Mouse (Mus musculus) lung, postnatal 0 days (tissue): ENCODE data around the gene Jpt1. TPM values are rescaled to one million over a fixed set of nuclear protein-coding genes. Genes with fewer than 3 reads are reported as not detected.
"Not testable (repeated sequence)": the region's sequence is repeated elsewhere in the genome, so short reads cannot be mapped to it uniquely, and the experiment has no call there.

Source experiments
- ATAC-seq: fragments of 200-750 bp; cut with Nextera tagmentation; 2 replicates; pipeline ENCODE4 v1.8.0; 2017; ENCODE audit warnings: moderate library complexity
- DNase-seq: peaks from one replicate; pipeline ENCODE4 v3.0.0-alpha.2; 2016; ENCODE audit warnings: low spot score
- H3K27ac ChIP-seq: fragments of 300-500 bp; sonication (generic); 2 replicates; pipeline ENCODE4 v1.5.1; 2014; ENCODE audit warnings: antibody characterized with exemption, mild to moderate bottlenecking, low read length, mixed read lengths
- H3K27me3 ChIP-seq: fragments of 300-500 bp; sonication (generic); replicated peaks from 2 replicates; pipeline ENCODE4 v1.6.1; 2014; ENCODE audit warnings: low read length, mixed read lengths; ENCODE audit not compliant: insufficient read depth
- H3K36me3 ChIP-seq: fragments of 300-500 bp; sonication (generic); 2 replicates; pipeline ENCODE4 v1.6.1; 2014; ENCODE audit warnings: low read length, mixed read lengths; ENCODE audit not compliant: insufficient read depth
- H3K4me1 ChIP-seq: fragments of 300-500 bp; sonication (generic); 2 replicates; pipeline ENCODE4 v1.6.1; 2014; ENCODE audit warnings: antibody characterized with exemption, low read depth, low read length, mixed read lengths; ENCODE audit not compliant: insufficient read depth
- H3K4me2 ChIP-seq: fragments of 300-500 bp; sonication (generic); replicated peaks from 2 replicates; pipeline ENCODE4 v1.6.1; 2014; ENCODE audit warnings: low read depth, mild to moderate bottlenecking, low read length, moderate library complexity, mixed read lengths
- H3K4me3 ChIP-seq: fragments of 300-500 bp; sonication (generic); 2 replicates; pipeline ENCODE4 v1.5.1; 2014; ENCODE audit warnings: low read depth, low read length
- H3K9ac ChIP-seq: fragments of 300-500 bp; sonication (generic); replicated peaks from 2 replicates; pipeline ENCODE4 v1.6.1; 2014; ENCODE audit warnings: low read depth, mild to moderate bottlenecking
- H3K9me3 ChIP-seq: fragments of 300-500 bp; sonication (generic); 2 replicates; pipeline ENCODE4 v1.6.1; 2016; ENCODE audit warnings: low read length, mixed read lengths
- CTCF ChIP-seq: IDR thresholded peaks from 2 replicates; pipeline ENCODE4 v1.5.1; 2016; ENCODE audit warnings: antibody characterized with exemption, mild to moderate bottlenecking
- EP300 ChIP-seq: IDR thresholded peaks from 2 replicates; pipeline ENCODE4 v1.6.1; 2016; ENCODE audit warnings: antibody characterized with exemption, mild to moderate bottlenecking, control low read depth
- WGBS: fragments of 180-500 bp; shearing (Covaris S2); extraction: QIAGEN DNeasy Blood & Tissue Kit; methylation state at CpG from one replicate; pipeline ENCODE4 v1.1.7; 2014; 5-methylcytosine and 5-hydroxymethylcytosine counted together
- polyA plus RNA-seq: library from polyadenylated mRNA; unstranded; fragments of >200 nt; fragmentation: Nextera tagmentation; extraction: Ambion mirVana; gene quantifications from 2 replicates; pipeline ENCODE4 v1.2.1, GENCODE M21; 2015

The Jpt1 gene
- polyA plus RNA-seq, 1 experiment from 2014 or later, result 201 TPM

DNA sequence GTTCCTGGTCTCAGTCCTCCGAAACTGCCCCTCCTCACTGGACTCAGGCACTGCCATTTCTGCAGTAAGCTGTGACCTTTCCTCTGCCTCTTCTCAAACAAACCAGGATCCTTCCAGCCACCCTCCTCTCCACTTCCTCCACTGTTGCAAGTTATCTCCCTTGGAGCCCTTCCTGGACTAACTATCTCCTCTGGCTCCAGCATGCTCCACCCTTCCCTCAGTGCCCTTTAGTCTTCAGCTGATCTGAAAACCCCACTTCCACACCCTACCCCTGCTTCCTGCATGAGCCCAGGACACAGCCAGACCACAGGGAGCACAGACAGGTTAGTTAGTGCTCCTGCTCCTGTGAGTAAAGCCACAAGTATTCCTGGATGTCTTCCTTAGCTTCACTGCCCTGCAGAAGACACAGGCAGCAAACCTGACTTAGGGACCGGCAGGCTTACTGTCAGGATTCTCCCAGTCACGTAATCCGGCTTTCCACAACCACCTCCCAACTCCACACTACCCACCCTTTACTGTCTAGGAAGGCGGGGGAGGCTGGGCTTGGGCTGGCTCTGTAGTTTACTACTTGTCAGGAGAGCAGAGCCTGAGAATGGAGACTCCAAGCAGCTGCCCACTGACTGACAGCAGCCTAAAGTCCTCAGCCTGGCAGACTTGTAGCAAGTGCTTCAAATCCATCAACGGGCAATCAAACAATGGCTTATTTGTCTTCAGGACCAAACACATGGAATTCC is 4.2 kb downstream of the Jpt1 start:
- H3K4me3 ChIP-seq, result no peak overlapping the region
- H3K4me1 ChIP-seq, result peaks cover 18% of the 10 kb centered on the region
- ATAC-seq (no peak), DNase-seq (peak; percentile 17)
- H3K9me3 ChIP-seq, result no peaks in the 10 kb centered on the region
- peak overlapping the region; percentile 33; the same call in 1 of the 2 replicates for H3K27ac ChIP-seq
- H3K9ac ChIP-seq, result no peak overlapping the region
- no peaks in the 10 kb centered on the region for H3K36me3 ChIP-seq
- TF ChIP-seq EP300 (no peak), CTCF (no peak)
- no peak overlapping the region for H3K4me2 ChIP-seq
- H3K27me3 ChIP-seq, result no peaks in the 10 kb centered on the region
- 26% methylated on average over 6 of the region's 6 CpGs for WGBS

DNA sequence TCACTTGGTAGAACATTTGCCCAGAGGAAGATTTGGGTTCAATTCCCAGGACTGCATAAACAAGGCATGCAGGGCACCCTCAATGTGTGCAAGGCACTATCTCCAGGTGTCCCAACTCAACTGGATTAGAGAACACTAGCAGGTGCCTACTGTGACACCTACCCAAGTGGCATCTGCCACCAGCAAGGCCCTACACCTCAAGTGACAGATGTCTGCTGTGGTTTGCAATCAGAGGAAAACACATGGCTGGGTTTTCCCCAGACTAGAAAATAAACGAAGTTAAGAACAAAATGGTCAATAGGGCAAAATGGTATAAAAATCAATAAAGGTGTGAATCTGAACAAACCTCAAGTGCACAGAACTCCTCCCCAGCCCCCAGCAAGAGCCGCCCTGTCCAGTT is 6.1 kb downstream of the Jpt1 start:
- 84% methylated on average over 2 of the region's 2 CpGs for WGBS
- H3K27me3 ChIP-seq, result no peaks in the 10 kb centered on the region

DNA sequence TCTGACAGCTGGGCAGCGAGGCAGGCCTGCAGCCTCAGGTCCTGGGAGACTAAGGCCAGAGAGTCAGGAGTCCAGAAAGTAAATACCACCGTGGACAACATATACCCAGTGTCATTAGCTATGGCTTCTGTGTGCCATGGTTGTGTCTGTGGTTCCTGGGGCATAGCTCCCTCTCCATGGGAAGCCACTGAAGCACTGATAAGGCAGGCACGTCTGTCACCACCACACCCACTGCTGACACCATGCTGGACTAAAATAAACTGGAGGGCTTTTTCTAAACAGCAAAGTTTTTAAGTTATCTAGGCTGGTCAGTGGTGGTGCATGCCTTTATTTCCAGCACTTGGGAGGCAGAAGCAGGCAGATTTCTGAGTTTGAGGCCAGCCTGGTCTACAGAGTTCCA is 7.6 kb downstream of the Jpt1 start:
- Histone ChIP-seq H3K4me1 (0 out of 2 replicates have a peak, but pooled peaks cover under 1% of the 10 kb centered on the region), H3K4me3 (no peak overlapping the region), H3K9ac (0 out of 2 replicates have a peak overlapping the region, but pooled peaks have one; percentile 13), H3K27ac (no peak overlapping the region), H3K9me3 (no peaks in the 10 kb centered on the region), H3K36me3 (no peaks in the 10 kb centered on the region), H3K4me2 (no peak overlapping the region), H3K27me3 (no peaks in the 10 kb centered on the region)
- no peak for ATAC-seq
- 69% methylated on average over 3 of the region's 3 CpGs for WGBS
- TF ChIP-seq CTCF (no peak), EP300 (no peak)
- DNase-seq, result no peak

More for the DNA sequence above, 6.1 kb downstream of the Jpt1 start:
- Histone ChIP-seq H3K9me3 (no peaks in the 10 kb centered on the region), H3K4me2 (no peak overlapping the region), H3K9ac (no peak overlapping the region), H3K27ac (no peak overlapping the region), H3K4me1 (peaks cover 15% of the 10 kb centered on the region), H3K4me3 (no peak overlapping the region), H3K36me3 (no peaks in the 10 kb centered on the region)
- no peak for ATAC-seq
- DNase-seq, result no peak
- no peak for TF ChIP-seq CTCF
- no peak for TF ChIP-seq EP300

DNA sequence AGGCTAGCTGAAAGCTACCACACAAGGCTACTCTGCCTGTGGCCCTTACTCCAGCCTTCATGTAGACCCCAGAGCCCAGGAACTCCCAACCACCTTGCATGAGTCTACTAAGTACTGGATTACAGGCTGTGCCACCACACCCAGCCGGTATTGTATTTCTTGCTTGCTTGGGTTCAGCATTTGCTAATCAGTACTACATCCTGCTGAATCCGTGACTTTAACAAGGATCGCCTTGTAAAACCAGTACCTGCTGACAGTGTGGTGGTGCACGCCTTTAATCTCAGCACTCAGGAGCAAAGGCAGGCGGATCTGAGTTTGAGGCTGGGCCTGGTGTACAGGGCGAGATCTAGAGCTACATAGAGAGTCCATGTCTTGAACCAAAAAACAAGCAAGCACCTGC is 11.6 kb downstream of the Jpt1 start:
- H3K27ac ChIP-seq, result no peak overlapping the region
- H3K4me1 ChIP-seq, result no peaks in the 10 kb centered on the region
- H3K4me3 ChIP-seq, result no peak overlapping the region
- no peak overlapping the region for H3K4me2 ChIP-seq
- WGBS, result 92% methylated on average over 6 of the region's 6 CpGs
- H3K9ac ChIP-seq, result no peak overlapping the region
- ATAC-seq (no peak), DNase-seq (no peak)
- TF ChIP-seq EP300 (no peak), CTCF (no peak)
- no peaks in the 10 kb centered on the region for H3K9me3 ChIP-seq
- peaks cover 3% of the 10 kb centered on the region; the same call in 1 of the 2 replicates for H3K36me3 ChIP-seq
- H3K27me3 ChIP-seq, result no peaks in the 10 kb centered on the region

DNA sequence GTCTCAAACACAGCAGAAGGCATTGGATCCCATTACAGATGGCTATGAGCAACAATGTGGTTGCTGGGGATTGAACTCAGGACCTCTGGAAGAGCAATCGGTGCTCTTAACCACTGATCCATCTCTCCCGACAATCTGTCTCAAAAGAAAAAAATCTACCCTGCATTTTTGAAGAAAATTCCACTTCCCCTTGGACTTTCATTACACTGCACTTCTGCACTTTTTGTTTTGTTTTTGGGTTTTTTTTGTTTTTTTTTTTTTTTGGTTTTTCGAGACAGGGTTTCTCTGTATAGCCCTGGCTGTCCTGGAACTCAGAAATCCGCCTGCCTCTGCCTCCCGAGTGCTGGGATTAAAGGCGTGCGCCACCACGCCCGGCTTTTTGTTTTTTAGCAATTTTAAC is 17.6 kb downstream of the Jpt1 start:
- H3K4me2 ChIP-seq, H3K4me3 ChIP-seq, ATAC-seq, H3K27me3 ChIP-seq, H3K9ac ChIP-seq, DNase-seq, H3K36me3 ChIP-seq, H3K4me1 ChIP-seq, H3K27ac ChIP-seq, H3K9me3 ChIP-seq: not testable (repeated sequence)
- WGBS, result 84% methylated on average over 9 of the region's 9 CpGs

DNA sequence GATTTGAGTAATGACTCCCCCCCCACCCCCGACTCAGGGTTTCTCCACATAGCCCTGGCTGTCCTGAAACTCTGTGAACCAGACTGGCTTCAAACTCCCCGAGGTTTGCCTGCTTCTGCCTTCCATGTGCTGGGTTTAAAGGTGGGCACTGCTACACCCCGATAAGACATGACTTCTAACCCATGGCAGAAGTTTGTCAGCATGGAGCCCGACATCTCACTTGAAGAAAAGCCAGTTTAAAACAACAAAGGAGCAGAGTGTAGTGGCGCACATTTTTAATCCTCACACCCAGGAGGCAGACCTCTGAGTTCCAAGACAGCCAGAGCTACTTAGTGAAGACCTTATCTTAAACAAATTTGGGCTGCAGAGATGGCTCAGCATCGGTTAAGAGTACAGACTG is 21.8 kb downstream of the Jpt1 start:
- Histone ChIP-seq H3K27me3 (no peaks in the 10 kb centered on the region), H3K4me3 (no peak overlapping the region)

More for the DNA sequence above, 21.8 kb downstream of the Jpt1 start:
- H3K4me1 ChIP-seq, result peaks cover 11% of the 10 kb centered on the region; the same call in 1 of the 2 replicates
- no peak overlapping the region for H3K27ac ChIP-seq
- 0 out of 2 replicates have a peak overlapping the region, but pooled peaks have one; percentile 41 for H3K9ac ChIP-seq
- 27% methylated on average over 6 of the region's 6 CpGs for WGBS
- TF ChIP-seq CTCF, result no peak
- TF ChIP-seq EP300, result no peak
- peak overlapping the region; percentile 79 for H3K4me2 ChIP-seq
- no peaks in the 10 kb centered on the region for H3K9me3 ChIP-seq
- DNase-seq, result no peak
- no peak for ATAC-seq
- 0 out of 2 replicates have a peak, but pooled peaks cover 6% of the 10 kb centered on the region for H3K36me3 ChIP-seq
